Mouse (Mus musculus) cerebellum, adult 18-20 months (tissue): ENCODE data around the gene Ubqln4.

ENCODE experiments used
- DNase-seq, 2 experiments: peaks; one replicate each; pipeline ENCODE4 v3.0.0; 2021

Gene Ubqln4

GRCm38 (mm10) chr3:88607065-88607757, 53.7 kb downstream of the Ubqln4 start:
- peak; percentile 90 to 94 for DNase-seq

DNA sequence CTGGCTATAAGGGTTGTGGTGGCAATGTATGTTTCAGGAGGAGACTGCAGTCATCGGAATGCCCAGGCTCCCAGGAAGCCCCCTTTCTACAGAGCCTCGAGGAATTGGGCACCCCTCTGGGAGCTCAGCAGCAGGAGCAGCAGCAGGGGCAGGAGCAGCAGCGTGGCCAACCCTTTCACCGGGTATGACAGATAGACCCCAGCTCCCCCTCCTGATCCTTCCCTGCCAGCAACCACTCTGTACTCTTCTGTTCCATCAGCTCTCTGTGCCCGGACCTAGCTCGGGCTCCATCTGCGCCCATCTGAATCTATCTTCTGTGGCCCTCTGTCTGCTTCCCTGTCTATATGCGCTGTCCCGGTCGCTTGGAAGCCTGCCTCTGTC, 54.2 kb downstream of the Ubqln4 start:
- no peak for DNase-seq

DNA sequence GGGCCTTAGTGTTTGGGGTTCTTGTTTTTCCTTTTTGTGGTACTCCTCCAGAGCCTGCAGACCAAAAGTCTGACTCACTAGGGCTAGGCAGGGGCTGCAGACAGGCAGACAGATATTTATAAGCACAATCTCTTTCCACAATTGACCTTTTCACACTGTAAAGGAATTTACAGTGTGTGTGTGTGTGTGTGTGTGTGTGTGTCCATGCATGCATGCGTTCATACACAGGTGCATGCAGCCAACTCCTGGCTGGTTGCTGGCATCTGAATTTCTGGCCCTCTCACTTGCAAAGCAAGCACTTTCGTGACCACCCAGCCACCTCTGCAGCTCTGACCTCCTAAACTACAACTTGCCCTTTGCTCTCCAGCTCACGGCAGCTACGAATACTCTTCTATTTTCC, 55.5 kb downstream of the Ubqln4 start:
- no peak for DNase-seq

DNA sequence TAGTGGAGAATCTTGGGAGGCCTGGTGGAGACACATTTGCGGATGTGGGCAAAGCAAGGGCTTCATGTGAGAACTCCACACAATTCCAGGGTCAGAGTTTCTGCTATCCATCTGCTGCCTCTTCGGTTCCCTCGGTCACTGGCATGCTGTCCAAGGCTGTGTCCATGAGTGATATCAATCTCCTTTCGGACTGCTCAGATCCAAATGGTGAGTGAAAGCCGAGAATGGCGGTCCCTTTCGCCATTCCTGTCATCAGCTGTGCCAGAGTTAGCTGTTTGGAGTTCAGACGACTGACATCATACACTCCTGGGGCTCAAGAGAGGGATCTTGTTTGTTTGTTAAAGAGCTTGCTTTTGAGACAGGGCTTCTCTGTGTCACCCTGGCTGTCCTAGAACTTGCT, 60.9 kb downstream of the Ubqln4 start:
- DNase-seq, result no peak

- peak in 1 of 2 experiments; percentile 62 for DNase-seq
Measured at GRCm38 (mm10) chr3:88615117-88615516, 61.6 kb downstream of the Ubqln4 start.

GRCm38 (mm10) chr3:88615902-88616391, 62.4 kb downstream of the Ubqln4 start:
- peak; percentile 73 to 74 for DNase-seq

DNA sequence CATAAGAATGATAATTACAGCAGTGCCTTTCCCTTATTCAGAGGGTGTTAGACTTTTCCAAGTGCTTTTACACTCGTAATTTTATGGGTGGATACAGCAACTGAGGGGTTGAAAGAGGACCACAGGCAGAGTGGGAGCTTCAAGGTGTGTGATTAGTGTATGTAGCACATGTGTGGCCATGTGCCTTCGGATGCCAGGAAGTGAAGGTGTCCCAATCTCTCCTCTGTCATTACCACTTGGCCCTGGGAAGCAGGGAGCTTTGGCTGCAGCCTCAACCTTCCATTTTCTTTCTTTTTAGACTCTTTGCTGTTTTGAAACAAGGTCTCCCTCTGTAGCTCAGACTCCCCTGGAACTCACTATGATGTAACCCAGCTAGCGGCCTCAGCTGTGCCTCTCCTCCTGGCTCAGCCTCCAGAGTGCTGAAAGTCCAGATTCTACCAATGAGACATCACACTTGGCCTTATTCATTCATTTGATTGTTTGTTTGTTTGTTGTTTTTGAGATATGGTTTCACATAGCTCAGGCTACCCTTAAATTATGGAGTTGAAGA, 63.5 kb downstream of the Ubqln4 start:
- no peak for DNase-seq

DNA sequence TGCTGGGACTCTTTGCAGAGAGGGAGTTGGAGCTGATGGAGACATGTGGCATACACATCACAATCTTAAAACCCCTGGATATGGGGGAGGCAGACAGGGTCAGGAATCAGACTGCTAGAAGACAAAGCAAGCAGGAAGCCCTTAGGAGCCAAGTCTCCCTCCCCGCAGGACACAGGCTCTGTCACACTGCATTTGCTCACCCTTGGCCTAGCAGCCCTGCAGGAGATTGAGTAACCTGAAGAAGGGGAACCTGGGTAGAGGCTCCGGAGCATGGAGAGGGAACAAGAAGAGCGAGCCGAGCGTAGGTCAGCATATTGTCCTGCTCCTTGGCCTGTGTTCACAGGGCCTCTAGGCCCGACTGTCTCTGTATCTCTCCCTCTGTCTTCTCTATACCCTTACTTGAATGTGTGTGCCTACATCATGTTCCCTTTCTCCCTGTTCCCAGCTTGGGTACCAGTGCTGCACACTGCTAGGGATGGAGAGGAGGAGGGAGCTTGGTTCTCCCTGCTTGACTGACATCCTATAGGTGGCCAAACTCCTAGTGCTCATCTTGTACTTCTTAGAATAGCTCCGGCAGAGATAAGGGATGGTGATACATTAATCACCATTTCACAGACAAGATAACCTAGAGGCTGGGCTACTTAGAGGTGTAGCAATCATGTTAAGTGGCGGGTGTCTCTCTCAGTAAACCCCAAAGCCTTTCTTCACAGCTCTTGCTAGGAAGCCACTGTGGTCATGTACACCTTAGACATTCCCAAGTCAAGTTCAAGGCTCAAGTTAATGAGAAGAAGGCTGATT, 64.7 kb downstream of the Ubqln4 start:
- DNase-seq, result no peak
